Mouse (Mus musculus) olfactory bulb, adult 2 months (tissue): ENCODE data around the gene Aqp12.

ENCODE experiments used
- CTCF ChIP-seq: fragments of 200-500 bp; IDR thresholded peaks from 2 replicates; pipeline ENCODE4 v1.5.1; 2012; ENCODE audit warnings: low read depth, mild to moderate bottlenecking, low read length, moderate library complexity; ENCODE audit not compliant: insufficient read depth
- POLR2A ChIP-seq: fragments of 200-500 bp; IDR thresholded peaks from 2 replicates; pipeline ENCODE4 v1.6.1; 2012; ENCODE audit warnings: mild to moderate bottlenecking, low read depth, low read length, moderate library complexity; ENCODE audit not compliant: insufficient read depth

- TF ChIP-seq CTCF (no peak), POLR2A (no peak)
Observed at GRCm38 (mm10) chr1:92978645-92979044, 27.5 kb upstream of the Aqp12 start.
